Mouse (Mus musculus) liver, postnatal 0 days (tissue): ENCODE data around the gene Cyp1a1.

ENCODE experiments used
- CTCF ChIP-seq: sonication (generic); IDR thresholded peaks from 2 replicates; pipeline ENCODE4 v1.5.1; 2016; ENCODE audit warnings: antibody characterized with exemption, low read depth
- EP300 ChIP-seq: IDR thresholded peaks from 2 replicates; pipeline ENCODE4 v1.6.1; 2016; ENCODE audit warnings: antibody characterized with exemption, low read depth, mild to moderate bottlenecking

GRCm38 (mm10) chr9:57681411-57681810 is 6.3 kb upstream of the Cyp1a1 start:
- TF ChIP-seq CTCF: no peak
- TF ChIP-seq EP300: no peak
